Mouse (Mus musculus) forebrain, embryonic 14.5 days (tissue): ENCODE measurements around the gene Sptssb. TPM values are rescaled to one million over a fixed set of nuclear protein-coding genes. Genes with fewer than 3 reads are reported as not detected.

Source experiments
- ATAC-seq: fragments of 200-750 bp; cut with Nextera tagmentation; 2 replicates; pipeline ENCODE4 v1.8.0; 2017; ENCODE audit warnings: mild to moderate bottlenecking, moderate library complexity
- DNase-seq: peaks from one replicate; pipeline ENCODE4 v3.0.0-alpha.2; 2015; ENCODE audit warnings: low spot score
- H3K27ac ChIP-seq: fragments of 300-500 bp; sonication (generic); 2 replicates; pipeline ENCODE4 v1.5.1; 2014; ENCODE audit warnings: low read depth, mild to moderate bottlenecking, control low read depth, low read length, moderate library complexity
- H3K27me3 ChIP-seq: fragments of 300-500 bp; sonication (generic); replicated peaks from 2 replicates; pipeline ENCODE4 v1.6.1; 2014; ENCODE audit warnings: low read length, control low read depth, mixed read lengths; ENCODE audit not compliant: control insufficient read depth, insufficient read depth
- H3K36me3 ChIP-seq: fragments of 300-500 bp; sonication (generic); 2 replicates; pipeline ENCODE4 v1.6.1; 2014; ENCODE audit warnings: low read length, control low read depth; ENCODE audit not compliant: control insufficient read depth, insufficient read depth
- H3K4me1 ChIP-seq: fragments of 300-500 bp; sonication (generic); 2 replicates; pipeline ENCODE4 v1.6.1; 2014; ENCODE audit warnings: antibody characterized with exemption, low read length, control low read depth; ENCODE audit not compliant: control insufficient read depth, insufficient read depth
- H3K4me2 ChIP-seq: fragments of 300-500 bp; sonication (generic); 2 replicates; pipeline ENCODE4 v1.6.1; 2014; ENCODE audit warnings: mild to moderate bottlenecking, control low read depth, low read length
- H3K4me3 ChIP-seq: fragments of 300-500 bp; sonication (generic); 2 replicates; pipeline ENCODE4 v1.5.1; 2014; ENCODE audit warnings: low read depth, low read length, control low read depth
- H3K9ac ChIP-seq: fragments of 300-500 bp; sonication (generic); 2 replicates; pipeline ENCODE4 v1.6.1; 2014; ENCODE audit warnings: mild to moderate bottlenecking, low read length, control low read depth, moderate library complexity
- H3K9me3 ChIP-seq: fragments of 300-500 bp; sonication (generic); replicated peaks from 2 replicates; pipeline ENCODE4 v1.6.1; 2016; ENCODE audit warnings: low read length, control low read depth, mixed read lengths; ENCODE audit not compliant: control insufficient read depth
- WGBS: fragments of 180-500 bp; shearing (Covaris S2); extraction: QIAGEN DNeasy Blood & Tissue Kit; methylation state at CpG from one replicate; pipeline ENCODE4 v1.1.7; 2014; 5-methylcytosine and 5-hydroxymethylcytosine counted together
- polyA plus RNA-seq: library from polyadenylated mRNA; unstranded; fragments of >200 nt; fragmentation: Nextera tagmentation; extraction: Ambion mirVana; gene quantifications from 2 replicates; pipeline ENCODE4 v1.2.1, GENCODE M21; 2014

Sptssb gene
- polyA plus RNA-seq, 1 experiment from 2014 or later, result 0.23 TPM

- Histone ChIP-seq H3K9me3 (no peaks in the 10 kb centered on the region), H3K4me2 (peak overlapping the region; percentile 88), H3K4me1 (no peaks in the 10 kb centered on the region), H3K4me3 (peak overlapping the region; percentile 51; the same call in 1 of the 2 replicates), H3K9ac (no peak overlapping the region; the same call in 1 of the 2 replicates), H3K27me3 (peaks cover 4% of the 10 kb centered on the region), H3K36me3 (no peaks in the 10 kb centered on the region), H3K27ac (no peak overlapping the region)
- WGBS, result 56% methylated on average over 9 of the region's 9 CpGs
- DNase-seq (no peak), ATAC-seq (no peak)
Observed at GRCm38 (mm10) chr3:69861789-69862395, 2.2 kb upstream of the Sptssb start.

GRCm38 (mm10) chr3:69860589-69861521, 1.1 kb upstream of the Sptssb start:
- H3K4me1 ChIP-seq, result no peaks in the 10 kb centered on the region
- H3K27me3 ChIP-seq, result peaks cover 4% of the 10 kb centered on the region
- ATAC-seq (peak; percentile 87), DNase-seq (peak; percentile 85)
- peak overlapping the region; percentile 88 for H3K4me2 ChIP-seq
- no peaks in the 10 kb centered on the region for H3K36me3 ChIP-seq
- H3K27ac ChIP-seq, result no peak overlapping the region
- 0% methylated on average over 40 of the region's 40 CpGs for WGBS
- peak overlapping the region; percentile 64 for H3K9ac ChIP-seq
- H3K4me3 ChIP-seq, result peak overlapping the region; percentile 51
- H3K9me3 ChIP-seq, result no peaks in the 10 kb centered on the region

GRCm38 (mm10) chr3:69839485-69839884, 20.3 kb downstream of the Sptssb start:
- ATAC-seq, result no peak
- no peaks in the 10 kb centered on the region for H3K9me3 ChIP-seq
- no peak overlapping the region for H3K4me3 ChIP-seq
- H3K4me1 ChIP-seq, result no peaks in the 10 kb centered on the region
- DNase-seq, result no peak
- H3K36me3 ChIP-seq, result no peaks in the 10 kb centered on the region
- H3K27ac ChIP-seq, result no peak overlapping the region
- no peak overlapping the region for H3K9ac ChIP-seq
- no peaks in the 10 kb centered on the region for H3K27me3 ChIP-seq
- no peak overlapping the region for H3K4me2 ChIP-seq
- WGBS, result 89% methylated on average over 6 of the region's 6 CpGs

GRCm38 (mm10) chr3:69829532-69829931, 30.2 kb downstream of the Sptssb start:
- ATAC-seq (no peak), DNase-seq (no peak)
- H3K4me3 ChIP-seq, result no peak overlapping the region
- H3K27ac ChIP-seq, result no peak overlapping the region
- H3K4me1 ChIP-seq, result no peaks in the 10 kb centered on the region
- 88% methylated on average over 8 of the region's 8 CpGs for WGBS
- H3K9ac ChIP-seq, result no peak overlapping the region
- H3K9me3 ChIP-seq, result no peaks in the 10 kb centered on the region
- H3K27me3 ChIP-seq, result no peaks in the 10 kb centered on the region
- H3K36me3 ChIP-seq, result no peaks in the 10 kb centered on the region
- no peak overlapping the region for H3K4me2 ChIP-seq

GRCm38 (mm10) chr3:69824536-69824935, 35.2 kb downstream of the Sptssb start:
- no peaks in the 10 kb centered on the region for H3K4me1 ChIP-seq
- 96% methylated on average over 1 of the region's 1 CpGs for WGBS
- no peak overlapping the region for H3K9ac ChIP-seq
- ATAC-seq, result no peak
- no peak overlapping the region for H3K4me3 ChIP-seq
- no peak overlapping the region for H3K4me2 ChIP-seq
- no peak for DNase-seq
- H3K9me3 ChIP-seq, result no peaks in the 10 kb centered on the region
- no peaks in the 10 kb centered on the region for H3K36me3 ChIP-seq
- no peaks in the 10 kb centered on the region for H3K27me3 ChIP-seq
- H3K27ac ChIP-seq, result no peak overlapping the region

GRCm38 (mm10) chr3:69820614-69821013, 39.1 kb downstream of the Sptssb start:
- no peak for ATAC-seq
- H3K9ac ChIP-seq, result no peak overlapping the region
- H3K4me3 ChIP-seq, result no peak overlapping the region
- H3K4me1 ChIP-seq, result no peaks in the 10 kb centered on the region
- H3K27ac ChIP-seq, result no peak overlapping the region
- 87% methylated on average over 7 of the region's 7 CpGs for WGBS
- no peak for DNase-seq
- no peaks in the 10 kb centered on the region for H3K27me3 ChIP-seq
- no peaks in the 10 kb centered on the region for H3K36me3 ChIP-seq
- no peaks in the 10 kb centered on the region for H3K9me3 ChIP-seq
- no peak overlapping the region for H3K4me2 ChIP-seq

GRCm38 (mm10) chr3:69819851-69820200, 39.9 kb downstream of the Sptssb start:
- WGBS, result 19% methylated on average over 3 of the region's 3 CpGs
- Histone ChIP-seq H3K36me3 (no peaks in the 10 kb centered on the region), H3K9me3 (no peaks in the 10 kb centered on the region), H3K27ac (no peak overlapping the region), H3K4me2 (no peak overlapping the region), H3K9ac (no peak overlapping the region), H3K4me3 (no peak overlapping the region), H3K27me3 (no peaks in the 10 kb centered on the region), H3K4me1 (no peaks in the 10 kb centered on the region)
- DNase-seq (peak; percentile 16), ATAC-seq (no peak)

GRCm38 (mm10) chr3:69819146-69819850, 40.4 kb downstream of the Sptssb start:
- 77% methylated on average over 7 of the region's 7 CpGs for WGBS
- Histone ChIP-seq H3K4me1 (no peaks in the 10 kb centered on the region), H3K4me2 (no peak overlapping the region), H3K36me3 (no peaks in the 10 kb centered on the region), H3K27ac (no peak overlapping the region), H3K9me3 (no peaks in the 10 kb centered on the region), H3K27me3 (no peaks in the 10 kb centered on the region), H3K4me3 (no peak overlapping the region), H3K9ac (no peak overlapping the region)
- ATAC-seq (no peak), DNase-seq (no peak)
